ENCODE assay signal across 11 mouse cellular contexts in the genomic region with DNA sequence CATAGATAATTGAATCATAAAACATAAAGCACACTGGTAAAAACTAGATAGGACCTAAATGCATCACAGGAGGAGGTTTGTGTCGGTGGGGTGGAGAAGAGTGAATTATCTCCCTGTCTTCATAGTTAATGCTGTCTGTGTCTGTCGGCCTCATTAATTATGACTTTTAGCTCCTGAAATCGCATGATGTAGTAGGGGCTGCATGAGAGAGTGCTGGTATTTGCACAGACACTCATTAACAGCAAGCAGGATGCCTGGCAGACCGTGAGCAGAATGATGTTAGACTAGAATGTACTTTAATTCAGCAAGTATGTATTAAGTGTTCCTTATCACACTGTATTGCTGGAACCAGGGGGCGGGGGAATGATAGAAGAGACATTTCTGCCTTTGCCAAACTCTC.
"Had no signal": no experiment of that assay in that cellular context is flagged by ENCODE, and none has a peak within 500 bp of the region (broad histone marks: within the 10 kb centered on the region; RNA-seq: fewer than 3 reads in every experiment).

No protein-coding gene starts in this region.

- H3K9ac ChIP-seq: liver, embryonic 15.5 days had no signal

- H3K4me2 ChIP-seq: liver, embryonic 11.5 days; liver, embryonic 15.5 days had no signal

- H3K27ac ChIP-seq: left cerebral cortex, adult 2 months; limb, embryonic 10.5 days; liver, embryonic 15.5 days had no signal

- H3K36me3 ChIP-seq: limb, embryonic 10.5 days; liver, embryonic 15.5 days had no signal

- H3K4me3 ChIP-seq: left cerebral cortex, adult 2 months; limb, embryonic 10.5 days; liver, embryonic 15.5 days had no signal

- H3K27me3 ChIP-seq: liver, embryonic 15.5 days had no signal

- ATAC-seq: lung, postnatal 0 days had no signal

- H3K9me3 ChIP-seq: limb, embryonic 10.5 days; liver, embryonic 15.5 days had no signal

- H3K4me1 ChIP-seq: limb, embryonic 10.5 days; liver, embryonic 15.5 days had no signal

- DNase-seq: kidney, adult 8-10 months; kidney, postnatal 25 days; lung, adult 2 months; lung, postnatal 36 days; right cerebral cortex, postnatal 25 days; thymus, postnatal 36 days had no signal
